Mouse (Mus musculus) adrenal gland, postnatal 10 days (tissue): ENCODE results near the gene Hsp90b1. TPM values are rescaled to one million over a fixed set of nuclear protein-coding genes. Genes with fewer than 3 reads are reported as not detected.
"Not testable (repeated sequence)": the region's sequence is repeated elsewhere in the genome, so short reads cannot be mapped to it uniquely, and the experiment has no call there.

Experiments used
- DNase-seq: peaks from one replicate; pipeline ENCODE4 v3.0.0; 2021; ENCODE audit warnings: mixed read lengths
- long read RNA-seq, 2 experiments: library from polyadenylated mRNA; stranded (forward); transcript quantifications; one replicate each; pipeline ENCODE4 v2.0.0; 2021
- total RNA-seq, 2 experiments: library from RNA; stranded (reverse); gene quantifications; 2 replicates each; pipeline ENCODE4 v1.2.3; 2021

Hsp90b1 gene
- total RNA-seq, result 100 to 1,000 TPM; 394 to 499 TPM
- long read RNA-seq, experiment 1, transcript Hsp90b1-201 (18 exons, 2,825 nt), result major isoform, 225 of 442 reads
- long read RNA-seq, experiment 1, partial matches to known transcripts, result 201 of 442 reads
- long read RNA-seq, experiment 1, other reads (novel, unspliced or antisense), result 16 of 442 reads
- long read RNA-seq, experiment 2, transcript Hsp90b1-201 (18 exons, 2,825 nt), result major isoform, 105 of 184 reads
- long read RNA-seq, experiment 2, partial matches to known transcripts, result 70 of 184 reads
- long read RNA-seq, experiment 2, other reads (novel, unspliced or antisense), result 9 of 184 reads

GRCm38 (mm10) chr10:86705318-86705921 lies at the start of gene Hsp90b1, which contains the start of gene Ttc41:
Gene Hsp90b1 (minus strand): TSS chr10:86705509.
Gene Ttc41 (plus strand): TSS chr10:86705811.
- DNase-seq, result peak; percentile 99

- no peak for DNase-seq
Observed at GRCm38 (mm10) chr10:86744306-86744705, 39.0 kb upstream of the Hsp90b1 start.

GRCm38 (mm10) chr10:86742918-86743317 lies 37.6 kb upstream of the Hsp90b1 start:
- DNase-seq, result no peak

GRCm38 (mm10) chr10:86735036-86735435 lies 29.7 kb upstream of the Hsp90b1 start:
- no peak for DNase-seq

DNA sequence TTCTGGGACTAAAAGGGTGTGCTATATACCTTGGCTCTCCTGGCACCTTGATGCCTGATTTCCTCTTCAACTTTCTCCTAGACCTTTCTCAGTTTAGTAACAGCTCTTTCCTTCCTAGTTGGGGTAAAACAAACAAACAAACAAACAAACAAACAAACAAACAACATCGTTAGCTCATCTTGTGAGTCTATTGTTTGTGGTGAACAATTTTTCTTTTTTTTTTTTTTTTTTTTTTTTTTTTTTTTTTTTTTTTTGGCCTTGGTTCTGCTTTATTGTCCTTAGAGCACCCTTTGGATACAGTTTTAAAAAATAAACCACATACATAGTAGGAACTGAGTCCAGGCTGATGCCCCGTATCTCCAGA lies 26.2 kb upstream of the Hsp90b1 start:
- no peak for DNase-seq

DNA sequence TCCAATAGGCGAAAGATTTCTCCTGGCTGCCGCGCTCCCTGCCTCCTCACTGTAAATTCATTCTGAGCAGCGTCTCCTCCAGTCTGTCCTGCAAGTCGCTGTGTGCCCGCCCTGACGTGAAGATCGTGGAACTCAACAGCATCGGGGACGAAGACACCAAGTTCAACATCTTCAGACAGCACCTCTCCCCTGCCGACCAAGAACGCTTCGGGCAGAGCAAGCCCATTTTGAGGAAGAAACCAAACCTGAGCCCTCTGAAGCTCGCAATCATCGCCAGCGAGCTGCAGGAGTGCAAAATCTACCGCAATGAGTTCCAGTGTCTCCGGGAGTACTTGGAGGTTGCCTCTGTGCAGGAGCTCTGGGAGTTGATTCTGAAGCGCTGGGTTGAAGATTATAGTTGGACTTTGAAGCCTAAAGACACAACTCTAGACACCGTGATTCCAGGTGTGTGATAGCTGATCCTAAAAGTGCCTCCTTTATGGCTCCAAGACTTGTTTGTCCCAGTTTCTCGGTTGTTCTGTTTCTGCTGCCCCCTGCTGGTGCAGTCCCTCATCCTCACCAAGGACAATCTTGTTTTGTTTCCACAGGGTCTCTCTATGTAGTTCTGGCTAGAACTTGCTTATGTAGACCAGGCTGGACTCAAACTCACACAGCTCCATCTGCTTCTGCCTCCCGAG lies 25.7 kb upstream of the Hsp90b1 start:
- peak; percentile 90 for DNase-seq

- DNase-seq, result peak; percentile 33
Observed at GRCm38 (mm10) chr10:86728176-86728575, 22.9 kb upstream of the Hsp90b1 start.

GRCm38 (mm10) chr10:86727548-86727980 lies 22.3 kb upstream of the Hsp90b1 start:
- DNase-seq, result peak; percentile 41

DNA sequence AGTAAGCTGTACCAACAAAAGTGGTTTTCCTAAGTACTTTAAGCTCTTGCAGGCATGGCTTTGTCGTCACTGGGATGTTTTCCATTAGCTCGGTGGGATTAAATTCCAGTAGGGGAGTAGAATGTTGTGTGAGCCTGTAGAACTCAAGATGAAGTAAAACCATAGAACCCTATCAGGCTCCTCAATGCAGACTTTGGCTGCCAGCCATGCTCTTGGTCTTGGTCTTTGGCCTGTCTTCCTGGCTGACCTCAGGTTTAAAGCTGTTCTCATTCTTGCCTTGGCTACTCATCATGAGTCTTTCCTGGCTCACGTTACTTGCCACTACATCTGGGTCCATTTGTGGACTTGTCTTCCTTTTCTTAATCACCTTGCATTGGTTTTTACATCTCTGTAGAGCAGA lies 6.8 kb upstream of the Hsp90b1 start:
- DNase-seq, result no peak

DNA sequence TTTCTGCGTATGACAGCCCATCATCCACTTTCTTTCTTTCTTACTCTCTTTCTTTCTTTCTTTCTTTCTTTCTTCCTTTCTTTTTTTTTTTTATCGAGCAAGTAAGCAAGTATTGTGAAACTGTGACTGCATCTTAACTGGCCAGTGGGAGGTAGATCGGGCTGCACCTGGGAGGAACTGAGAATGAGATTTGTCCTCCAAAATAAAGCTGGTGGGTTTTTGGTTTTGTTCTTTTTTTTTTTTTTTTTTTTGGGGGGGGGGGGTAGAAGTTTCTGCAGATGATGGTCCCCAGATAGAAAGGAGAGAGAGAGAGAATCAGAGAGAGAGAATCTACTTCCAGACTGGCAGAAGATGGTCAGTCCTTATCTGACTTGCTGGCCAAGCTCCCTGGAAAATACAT lies 1.8 kb upstream of the Hsp90b1 start:
- DNase-seq, result no peak

- peak; percentile 78 for DNase-seq
Observed at GRCm38 (mm10) chr10:86705922-86706752, 828 bp upstream of the Hsp90b1 start.

GRCm38 (mm10) chr10:86704589-86705191 lies 619 bp downstream of the Hsp90b1 start:
- DNase-seq, result peak; percentile 52

GRCm38 (mm10) chr10:86704141-86704540 lies 1.2 kb downstream of the Hsp90b1 start:
- peak; percentile 40 for DNase-seq

GRCm38 (mm10) chr10:86703375-86703774 lies 1.9 kb downstream of the Hsp90b1 start:
- DNase-seq, result no peak

DNA sequence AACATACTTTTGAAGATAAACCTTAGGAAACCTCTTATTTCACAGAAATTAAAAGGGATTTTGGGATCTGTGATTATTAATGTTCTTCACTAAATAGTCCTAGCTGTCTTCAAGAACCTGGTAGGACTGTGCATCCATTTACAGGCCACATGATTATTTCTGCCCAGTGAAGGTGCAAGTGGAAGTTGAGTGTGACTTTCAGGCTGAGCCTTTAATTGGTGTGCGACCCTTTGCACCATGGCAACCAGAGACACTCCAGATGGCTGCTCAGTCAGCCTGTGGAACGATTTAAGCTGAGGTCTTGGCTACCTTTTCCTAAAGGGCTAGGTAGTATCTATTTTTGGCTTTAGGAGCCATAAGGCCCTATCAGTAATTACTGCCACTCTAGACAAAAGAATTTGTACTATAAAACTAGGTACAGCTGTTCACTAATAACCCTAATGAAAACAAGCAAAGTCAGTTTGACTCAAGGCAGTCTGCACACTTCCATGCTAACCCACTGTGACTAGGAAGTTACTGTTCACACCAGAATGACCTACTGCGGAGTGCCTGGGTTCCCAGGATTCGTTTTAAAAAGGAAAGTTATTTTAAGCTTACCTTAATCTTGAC lies 2.9 kb downstream of the Hsp90b1 start:
- no peak for DNase-seq

- DNase-seq, result no peak
Observed at GRCm38 (mm10) chr10:86700973-86701372, 4.3 kb downstream of the Hsp90b1 start.

- DNase-seq, result no peak
Observed at GRCm38 (mm10) chr10:86700251-86700650, 5.1 kb downstream of the Hsp90b1 start.

DNA sequence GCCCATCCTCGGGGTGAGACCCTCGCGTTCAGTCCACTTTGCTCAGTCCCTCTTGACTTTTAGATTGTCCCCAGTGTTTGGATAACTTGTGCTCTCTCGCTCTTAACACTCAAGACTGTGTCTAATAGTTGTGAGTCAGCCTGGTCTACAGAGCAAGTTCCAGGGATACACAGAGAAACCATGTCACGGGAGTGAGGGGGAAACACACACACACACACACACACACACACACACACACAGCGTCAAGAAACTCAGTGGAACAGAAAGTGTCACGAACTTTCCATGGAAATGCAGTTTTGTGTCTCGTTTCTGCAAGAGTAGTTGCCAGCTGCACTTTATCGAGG lies 19.3 kb downstream of the Hsp90b1 start:
- DNase-seq, result not testable (repeated sequence)

- peak; percentile 88 for DNase-seq
Observed at GRCm38 (mm10) chr10:86685179-86686016, 19.9 kb downstream of the Hsp90b1 start.

- not testable (repeated sequence) for DNase-seq
Observed at GRCm38 (mm10) chr10:86684797-86685178, 20.5 kb downstream of the Hsp90b1 start.

DNA sequence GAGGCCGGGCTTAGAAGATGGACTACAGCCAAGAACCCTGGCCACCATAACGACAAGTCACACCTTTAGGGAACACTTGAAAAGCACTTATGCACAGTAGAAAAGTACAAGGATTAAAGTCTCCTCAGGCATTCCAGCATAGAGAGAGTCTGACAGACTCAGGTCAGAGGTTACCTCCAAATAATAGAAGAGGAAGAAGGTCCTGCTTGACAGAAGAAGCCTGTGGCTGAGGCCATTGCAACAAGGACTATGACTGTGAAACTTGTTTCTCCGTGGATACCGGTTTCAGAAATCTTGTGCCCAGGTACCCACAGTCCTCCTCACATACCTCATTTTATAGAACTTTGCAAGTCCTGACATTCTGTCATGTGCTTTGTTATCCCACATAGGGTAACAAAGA lies 34.8 kb downstream of the Hsp90b1 start:
- DNase-seq, result not testable (repeated sequence)
